Mouse (Mus musculus) cerebellum, adult 2 months (tissue): ENCODE measurements at regions not wholly inside any gene's neighbourhood (a gene's known extent, or its start where the extent isn't known, plus 50 kb on each side); places are given as distances from the start of the nearest gene placed in this dataset.

ENCODE experiments used
- DNase-seq, 2 experiments: peaks; one replicate each; pipeline ENCODE4 v3.0.0; 2021
- H3K27ac ChIP-seq: fragments of 200-500 bp; 2 replicates; pipeline ENCODE4 v1.5.1; 2012; ENCODE audit warnings: low read length, control low read depth, inconsistent platforms; ENCODE audit not compliant: insufficient read depth
- H3K27me3 ChIP-seq: fragments of 200-500 bp; 2 replicates; pipeline ENCODE4 v1.6.1; 2012; ENCODE audit warnings: inconsistent platforms, mild to moderate bottlenecking, low read length, moderate library complexity; ENCODE audit not compliant: control insufficient read depth, insufficient read depth
- H3K4me1 ChIP-seq: fragments of 200-500 bp; 2 replicates; pipeline ENCODE4 v1.6.1; 2011; ENCODE audit warnings: low read length; ENCODE audit not compliant: control insufficient read depth, insufficient read depth
- H3K4me3 ChIP-seq: fragments of 200-500 bp; replicated peaks from 2 replicates; pipeline ENCODE3; 2011; ENCODE audit warnings: mild to moderate bottlenecking, low read depth, low read length, control low read depth; ENCODE audit not compliant: insufficient read depth
- CTCF ChIP-seq: fragments of 200-500 bp; IDR thresholded peaks from 2 replicates; pipeline ENCODE4 v1.5.1; 2011; ENCODE audit warnings: low read depth, mild to moderate bottlenecking, control low read depth, low read length, moderate library complexity, borderline replicate concordance; ENCODE audit not compliant: insufficient read depth
- POLR2A ChIP-seq: fragments of 200-500 bp; IDR thresholded peaks from 2 replicates; pipeline ENCODE4 v1.6.1; 2011; ENCODE audit warnings: low read length, control low read depth, borderline replicate concordance; ENCODE audit not compliant: insufficient read depth
- WGBS: fragments of 180-500 bp; shearing (Covaris S2); methylation state at CpG from one replicate; pipeline ENCODE4 v1.1.7; 2018; 5-methylcytosine and 5-hydroxymethylcytosine counted together

GRCm38 (mm10) chr12:70613244-70613643 lies 160.3 kb downstream of the Tmx1 start:
- no peak for DNase-seq
- Histone ChIP-seq H3K27me3 (no peaks in the 10 kb centered on the region), H3K4me3 (no peak overlapping the region), H3K4me1 (no peaks in the 10 kb centered on the region), H3K27ac (no peak overlapping the region)
- WGBS = 81% methylated on average over 5 of the region's 5 CpGs
- no peak for TF ChIP-seq POLR2A
- no peak for TF ChIP-seq CTCF

GRCm38 (mm10) chr12:70614101-70614500 lies 161.2 kb downstream of the Tmx1 start:
- Histone ChIP-seq H3K4me1 (no peaks in the 10 kb centered on the region), H3K27me3 (no peaks in the 10 kb centered on the region), H3K27ac (no peak overlapping the region), H3K4me3 (no peak overlapping the region)
- TF ChIP-seq CTCF (no peak), POLR2A (no peak)
- DNase-seq = no peak
- 92% methylated on average over 2 of the region's 2 CpGs for WGBS

GRCm38 (mm10) chr12:70614686-70615085 lies 161.8 kb downstream of the Tmx1 start:
- no peak for DNase-seq
- WGBS = 96% methylated on average over 2 of the region's 2 CpGs
- TF ChIP-seq POLR2A (no peak), CTCF (no peak)
- Histone ChIP-seq H3K4me1 (no peaks in the 10 kb centered on the region), H3K27ac (no peak overlapping the region), H3K4me3 (no peak overlapping the region), H3K27me3 (no peaks in the 10 kb centered on the region)

- H3K4me3 ChIP-seq = no peak overlapping the region
- no peaks in the 10 kb centered on the region for H3K27me3 ChIP-seq
- no peak for TF ChIP-seq POLR2A
- TF ChIP-seq CTCF = no peak
- H3K27ac ChIP-seq = no peak overlapping the region
- no peak for DNase-seq
- WGBS = 97% methylated on average over 9 of the region's 9 CpGs
- no peaks in the 10 kb centered on the region for H3K4me1 ChIP-seq
These were observed 162.2 kb downstream of the Tmx1 start for GRCm38 (mm10) chr12:70615123-70615522.

GRCm38 (mm10) chr12:70616049-70616448 lies 163.2 kb downstream of the Tmx1 start:
- Histone ChIP-seq H3K4me1 (no peaks in the 10 kb centered on the region), H3K4me3 (no peak overlapping the region), H3K27me3 (no peaks in the 10 kb centered on the region), H3K27ac (no peak overlapping the region)
- TF ChIP-seq CTCF (no peak), POLR2A (no peak)
- WGBS = 89% methylated on average over 4 of the region's 4 CpGs
- DNase-seq = no peak

- no peak overlapping the region for H3K4me3 ChIP-seq
- no peaks in the 10 kb centered on the region for H3K4me1 ChIP-seq
- 35% methylated on average over 4 of the region's 4 CpGs for WGBS
- TF ChIP-seq CTCF = no peak
- no peak for TF ChIP-seq POLR2A
- no peak overlapping the region for H3K27ac ChIP-seq
- no peak for DNase-seq
- H3K27me3 ChIP-seq = no peaks in the 10 kb centered on the region
These were observed 163.6 kb downstream of the Tmx1 start for GRCm38 (mm10) chr12:70616487-70616886.

GRCm38 (mm10) chr12:70617024-70617423 lies 164.1 kb downstream of the Tmx1 start:
- Histone ChIP-seq H3K27me3 (no peaks in the 10 kb centered on the region), H3K4me3 (no peak overlapping the region), H3K27ac (no peak overlapping the region), H3K4me1 (no peaks in the 10 kb centered on the region)
- WGBS = 81% methylated on average over 1 of the region's 1 CpGs
- TF ChIP-seq POLR2A (no peak), CTCF (no peak)
- peak in 1 of 2 experiments; percentile 12 for DNase-seq

- H3K4me1 ChIP-seq = no peaks in the 10 kb centered on the region
- H3K4me3 ChIP-seq = no peak overlapping the region
- H3K27ac ChIP-seq = no peak overlapping the region
- DNase-seq = no peak
- 96% methylated on average over 3 of the region's 3 CpGs for WGBS
- no peaks in the 10 kb centered on the region for H3K27me3 ChIP-seq
- TF ChIP-seq CTCF (no peak), POLR2A (no peak)
These were observed 165.1 kb downstream of the Tmx1 start for GRCm38 (mm10) chr12:70617979-70618378.
